Mouse (Mus musculus): ENCODE results near the gene Pck1.

The Pck1 gene

GRCm38 (mm10) chr2:173174569-173174968 is 21.7 kb downstream of the Pck1 start:
- DNase-seq = no peak

DNA sequence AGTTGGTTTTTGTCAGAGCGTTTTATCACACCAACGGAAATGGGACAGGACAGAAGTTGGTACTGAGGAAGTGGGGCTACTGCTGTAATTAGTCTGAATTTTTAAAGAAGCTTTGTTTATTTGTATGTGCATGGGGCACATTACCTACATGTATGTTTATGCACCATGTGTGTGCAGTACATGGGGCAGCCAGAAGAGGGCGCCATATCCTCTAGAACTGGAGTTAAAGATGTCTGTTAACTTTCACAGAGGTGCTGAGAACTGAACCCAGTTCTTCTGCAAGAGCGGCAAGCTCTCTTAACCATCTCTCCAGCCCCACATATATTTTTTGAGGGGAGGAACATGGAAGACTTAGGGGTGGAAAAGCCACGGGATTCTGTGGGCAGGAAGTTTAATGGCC is 22.9 kb downstream of the Pck1 start:
- DNase-seq = no peak

- DNase-seq = no peak
These were observed 24.6 kb downstream of the Pck1 start for GRCm38 (mm10) chr2:173177481-173177880.

DNA sequence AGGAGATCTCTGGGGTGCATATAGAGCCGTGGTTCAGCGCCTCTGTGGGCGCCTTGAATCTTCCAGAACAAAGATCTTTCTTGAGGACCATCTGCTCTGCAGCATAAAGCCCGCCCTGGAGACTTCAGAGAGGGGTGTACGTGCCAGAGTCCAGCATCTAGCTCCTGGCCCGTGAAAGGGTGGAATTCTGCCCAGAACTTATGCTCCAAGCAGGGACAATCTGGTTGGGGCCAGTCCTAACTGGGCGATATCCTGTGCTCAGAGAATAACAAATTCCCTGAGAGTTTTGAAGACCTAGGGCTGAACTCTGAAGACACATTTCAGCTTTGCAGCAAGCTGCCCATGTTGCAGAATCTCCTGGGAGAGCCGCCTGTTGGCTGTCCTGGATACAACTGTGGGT is 25.1 kb downstream of the Pck1 start:
- DNase-seq = no peak

DNA sequence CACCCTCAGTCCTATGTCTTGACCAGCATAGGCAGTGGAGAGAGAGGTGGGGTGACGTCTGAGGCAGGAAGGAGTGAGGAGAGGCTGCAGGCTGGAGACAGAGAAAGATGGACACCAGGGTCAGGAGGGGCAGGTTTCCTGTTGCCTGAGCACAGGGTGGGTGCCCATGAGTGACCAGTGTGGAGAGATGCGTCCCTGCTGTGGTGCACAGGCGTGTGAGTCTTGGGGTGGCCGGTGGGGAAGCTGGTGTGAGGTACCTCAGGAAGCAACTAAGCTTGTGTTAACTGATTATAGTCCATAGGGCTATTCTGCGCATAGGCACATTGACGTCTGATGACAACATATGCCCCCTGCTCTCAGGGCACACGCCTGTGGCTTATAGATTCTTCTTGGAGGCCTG is 26.2 kb downstream of the Pck1 start:
- DNase-seq = no peak

- no peak for DNase-seq
These were observed 27.2 kb downstream of the Pck1 start for GRCm38 (mm10) chr2:173180026-173180425.

- DNase-seq = no peak
These were observed 28.0 kb downstream of the Pck1 start for GRCm38 (mm10) chr2:173180721-173181388.

GRCm38 (mm10) chr2:173181486-173181885 is 28.6 kb downstream of the Pck1 start:
- no peak for DNase-seq

DNA sequence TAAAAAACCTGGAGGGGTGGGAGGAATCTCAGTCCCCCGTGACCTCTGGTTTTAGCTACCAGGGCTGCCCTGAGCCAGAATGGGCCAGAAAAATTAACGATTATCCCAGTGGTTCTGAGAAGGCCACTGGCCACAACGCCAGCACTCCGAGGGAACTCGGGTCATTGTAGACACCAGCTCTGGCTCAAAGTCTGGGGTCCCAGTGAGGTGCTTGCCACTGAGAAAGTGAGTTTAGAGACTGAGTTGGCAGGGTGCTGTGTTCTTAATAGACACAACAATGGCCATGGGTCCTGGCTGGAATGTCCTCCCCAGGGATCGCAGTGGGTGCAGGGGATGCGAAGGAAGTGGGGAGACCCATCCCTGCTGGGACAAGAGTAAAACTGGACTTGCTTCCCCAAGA is 29.1 kb downstream of the Pck1 start:
- no peak for DNase-seq

DNA sequence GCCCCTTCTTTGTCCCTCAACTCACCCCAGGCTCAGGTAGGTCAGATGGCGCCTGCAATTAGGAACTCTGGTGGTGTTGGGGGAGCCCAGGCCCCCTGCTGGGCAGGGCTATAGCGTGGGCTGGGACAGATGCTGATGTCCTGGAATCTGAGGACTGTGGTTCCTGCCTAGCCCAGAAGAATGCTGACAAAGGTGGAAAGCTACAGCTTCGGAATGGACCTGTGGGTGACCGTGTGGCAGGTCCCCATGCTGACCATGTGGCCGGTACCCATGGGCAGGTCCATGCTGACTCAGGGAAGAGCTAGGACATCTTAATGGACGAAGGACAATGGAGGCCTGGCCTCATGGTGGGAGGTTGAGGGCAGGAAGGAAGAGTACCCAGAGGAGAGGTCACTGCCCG is 29.9 kb downstream of the Pck1 start:
- no peak for DNase-seq

DNA sequence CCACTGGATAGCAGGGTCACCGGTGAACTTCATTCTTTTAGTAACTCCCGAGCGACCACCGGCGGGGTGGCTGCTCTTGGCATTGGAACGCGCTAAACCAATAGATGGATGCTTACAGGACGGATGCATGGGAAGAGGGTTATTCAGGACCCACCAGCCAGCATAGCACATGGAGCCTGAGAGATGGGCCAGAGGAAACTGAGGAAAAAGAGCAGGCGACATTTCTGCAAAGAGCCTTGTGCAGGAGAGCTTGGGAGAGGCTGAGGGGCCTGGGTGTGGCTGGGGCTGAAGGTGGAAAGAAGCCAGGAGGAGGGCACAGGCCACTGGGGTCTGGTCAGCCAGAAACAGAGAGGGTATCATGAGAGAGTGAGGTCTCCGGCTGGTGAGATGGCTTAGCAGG is 30.5 kb downstream of the Pck1 start:
- DNase-seq = no peak

GRCm38 (mm10) chr2:173183836-173184460 is 31.1 kb downstream of the Pck1 start:
- DNase-seq = peak; percentile 81

- no peak for DNase-seq
These were observed 31.7 kb downstream of the Pck1 start for GRCm38 (mm10) chr2:173184475-173185080.

- no peak for DNase-seq
These were observed 32.4 kb downstream of the Pck1 start for GRCm38 (mm10) chr2:173185282-173185681.

DNA sequence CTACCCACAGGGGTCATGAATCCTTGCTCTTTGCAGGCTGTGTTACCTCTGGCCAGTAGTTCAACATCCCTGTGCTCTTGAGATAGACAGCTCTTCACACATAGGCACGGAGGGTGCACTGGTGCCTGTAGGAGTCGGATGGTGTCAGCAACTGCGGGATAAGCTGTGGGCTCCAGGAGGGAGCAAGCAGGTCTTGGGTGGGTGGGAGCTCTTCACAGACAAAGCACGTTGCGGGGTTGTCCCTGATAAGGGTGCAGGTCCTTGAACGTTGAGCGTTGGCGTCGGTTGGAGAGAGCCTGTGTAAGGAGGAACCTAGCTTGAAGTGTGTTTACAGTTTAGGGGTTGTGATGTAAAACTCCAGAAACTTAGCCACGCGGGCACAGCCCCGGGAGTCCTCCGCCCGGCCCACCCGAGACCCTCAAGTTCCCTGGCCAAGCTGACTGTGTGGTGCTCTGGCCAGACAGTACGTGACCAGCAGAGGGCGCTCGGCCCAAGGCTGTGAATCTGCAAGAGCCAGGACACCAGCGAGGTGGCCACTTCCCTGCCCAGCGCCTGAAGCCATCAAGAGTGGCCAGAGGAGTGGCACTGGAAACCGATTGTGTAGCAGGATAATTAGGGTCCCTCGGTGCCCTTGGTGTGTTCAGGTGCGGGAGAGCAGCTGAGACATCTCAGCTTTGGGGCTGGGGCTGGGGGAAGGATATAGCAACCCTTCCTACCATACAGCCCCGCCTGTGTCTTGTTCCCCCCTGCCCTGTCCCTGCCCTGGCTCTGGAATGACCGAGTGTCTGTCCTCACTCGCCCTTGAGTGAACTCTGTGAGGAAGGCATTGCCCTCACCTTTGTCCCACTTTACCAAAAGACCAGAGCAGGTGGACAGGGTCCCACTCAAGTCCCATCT is 33.4 kb downstream of the Pck1 start:
- peak; percentile 93 for DNase-seq

- DNase-seq = no peak
These were observed 34.5 kb downstream of the Pck1 start for GRCm38 (mm10) chr2:173187182-173187855.

- no peak for DNase-seq
These were observed 41.9 kb downstream of the Pck1 start for GRCm38 (mm10) chr2:173194796-173195195.

GRCm38 (mm10) chr2:173202924-173203689 is 50.3 kb downstream of the Pck1 start:
- no peak for DNase-seq

- no peak for DNase-seq
These were observed 50.9 kb downstream of the Pck1 start for GRCm38 (mm10) chr2:173203726-173204125.

DNA sequence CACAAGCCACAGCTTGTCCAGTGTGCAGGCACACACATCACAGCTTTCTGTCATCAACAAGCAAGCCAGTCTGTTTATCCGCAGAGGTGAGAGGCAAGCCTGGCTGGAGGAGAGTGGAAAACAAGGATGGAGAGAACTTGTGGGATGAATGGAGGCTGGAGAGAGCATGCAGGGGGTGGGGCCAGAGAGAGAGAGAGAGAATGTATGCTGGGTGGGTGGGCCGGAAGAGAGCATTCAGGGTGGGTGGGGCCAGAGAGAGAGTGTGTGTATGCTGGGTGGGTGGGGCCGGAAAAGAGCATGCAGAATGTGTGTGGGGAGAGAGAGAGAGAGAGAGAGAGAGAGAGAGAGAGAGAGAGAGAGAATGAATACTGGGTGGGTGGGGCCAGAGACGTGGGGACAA is 51.8 kb downstream of the Pck1 start:
- DNase-seq = no peak

GRCm38 (mm10) chr2:173205563-173206099 is 52.8 kb downstream of the Pck1 start:
- no peak for DNase-seq

- DNase-seq = no peak
These were observed 54.2 kb downstream of the Pck1 start for GRCm38 (mm10) chr2:173207051-173207450.
